Mouse (Mus musculus) megakaryocyte, embryonic 14.5 days (primary cell): ENCODE results near the gene Ttc8.

Experiments used
- FLI1 ChIP-seq: IDR thresholded peaks from 2 replicates; pipeline ENCODE4 v1.6.1; 2012; ENCODE audit warnings: low read length, inconsistent platforms, mixed read lengths
- GATA1 ChIP-seq: IDR thresholded peaks from 3 replicates; pipeline ENCODE4 v1.6.1; 2012; ENCODE audit warnings: mixed read lengths, low read length, inconsistent platforms, borderline replicate concordance

DNA sequence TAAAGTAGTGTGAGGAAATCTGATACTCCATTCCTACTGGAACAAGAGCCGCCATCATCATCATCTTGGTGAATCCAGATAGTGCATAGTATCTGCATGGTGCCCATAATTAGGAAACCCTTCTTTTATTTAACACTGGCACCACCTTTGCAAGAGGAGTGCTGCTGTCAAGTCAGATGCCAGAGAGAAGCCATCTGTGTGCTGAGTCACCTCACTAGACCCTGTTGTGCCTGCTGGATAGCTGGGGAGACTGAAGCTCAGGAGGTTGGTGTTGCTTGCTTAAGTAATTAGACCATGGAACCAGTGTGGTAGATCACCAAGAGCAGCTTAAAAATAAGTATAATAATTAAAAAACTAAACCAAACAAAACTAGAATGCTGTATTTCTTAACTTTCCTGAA is 75.5 kb downstream of the Ttc8 start:
- TF ChIP-seq GATA1 (no peak), FLI1 (no peak)
